Mouse (Mus musculus): ENCODE data around the gene Myo16. TPM values are rescaled to one million over a fixed set of nuclear protein-coding genes. Genes with fewer than 3 reads are reported as not detected.

Gene Myo16
- 0.34 and 0.63 TPM in 2 replicates for polyA plus RNA-seq (2012; rRNA removed; ENCODE audit: low replicate concordance)

DNA sequence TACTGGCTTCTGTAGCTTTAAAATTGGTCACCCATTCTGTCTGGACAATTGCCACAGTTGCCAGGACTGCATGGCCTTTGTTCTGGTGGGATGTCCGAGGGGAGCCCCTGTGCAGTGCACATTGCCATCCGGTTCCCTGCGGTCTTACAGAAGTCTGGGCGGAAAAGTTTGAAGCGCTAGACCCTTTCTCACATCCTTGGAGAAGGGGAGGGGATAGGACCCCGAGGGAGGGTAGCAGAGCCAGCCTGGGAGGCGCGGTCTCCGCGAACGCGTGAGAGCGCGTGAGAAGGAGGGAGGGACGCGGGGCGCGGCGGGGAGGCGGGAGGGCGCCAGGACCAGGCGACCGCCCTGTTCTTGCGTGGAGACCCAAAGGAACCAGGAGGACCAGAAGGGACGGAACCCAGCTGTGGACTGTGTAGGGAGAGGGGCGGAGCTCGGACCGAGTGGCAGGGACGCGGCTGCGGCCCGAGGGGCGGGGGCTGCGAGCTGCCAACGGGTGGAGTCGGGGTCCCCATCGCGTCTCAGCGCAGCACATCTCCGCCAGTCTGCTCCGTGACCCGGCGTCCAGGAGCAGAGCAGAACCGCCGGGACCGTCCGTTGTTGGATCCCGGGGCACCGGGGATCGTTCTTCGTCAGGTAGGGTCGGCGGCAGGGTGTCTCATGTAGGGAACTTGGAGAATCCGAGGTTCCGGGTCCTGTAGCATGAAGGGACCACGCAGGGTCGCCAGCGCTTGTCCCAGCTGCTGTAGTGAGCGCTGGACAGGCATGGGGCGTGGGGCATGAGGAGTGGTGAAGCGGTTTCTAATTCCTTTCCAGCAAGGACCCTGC is at the start of gene Myo16:
Gene Myo16 (plus strand): TSS at position 301 of the 828 bp plus-strand sequence.

Other genes starting within 250 kb of the Myo16 start
- gene Lig4, start 176.2 kb upstream of the Myo16 start, polyA plus RNA-seq (2012; rRNA removed; ENCODE audit: low replicate concordance) = 1.5 and 1.8 TPM in 2 replicates
- gene Abhd13, start 176.2 kb upstream of the Myo16 start, polyA plus RNA-seq (2012; rRNA removed; ENCODE audit: low replicate concordance) = 3.6 and 6.6 TPM in 2 replicates
- gene Tnfsf13b, start 147.4 kb upstream of the Myo16 start, polyA plus RNA-seq (2012; rRNA removed; ENCODE audit: low replicate concordance) = 5.0 and 9.3 TPM in 2 replicates